Mouse (Mus musculus) heart, postnatal 0 days (tissue): Measurements from ENCODE around the gene Ttll3.

Source experiments
- CTCF ChIP-seq: IDR thresholded peaks from 2 replicates; pipeline ENCODE4 v1.5.1; 2016; ENCODE audit warnings: antibody characterized with exemption, control low read depth, low read depth
- EP300 ChIP-seq: IDR thresholded peaks from 2 replicates; pipeline ENCODE4 v1.6.1; 2016; ENCODE audit warnings: antibody characterized with exemption, low read depth

DNA sequence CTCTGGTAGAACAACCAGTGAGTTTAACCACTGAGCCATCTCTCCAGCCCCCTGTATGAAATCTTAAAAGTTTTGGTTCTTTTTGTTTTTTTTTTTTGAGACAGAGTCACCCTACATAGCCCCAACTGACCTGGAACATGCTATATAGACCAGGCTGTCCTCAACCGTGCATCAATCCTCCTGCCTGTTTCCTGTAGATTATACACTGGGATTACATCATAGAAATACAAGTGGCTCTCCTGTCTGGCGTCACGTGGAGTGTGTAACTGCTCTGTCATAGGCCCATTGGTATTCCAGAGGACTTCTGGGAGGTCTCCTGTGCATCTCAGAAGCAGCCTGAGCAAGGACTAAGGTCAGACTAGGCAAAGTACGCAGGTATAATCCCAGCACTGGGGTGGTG is 33.9 kb downstream of the Ttll3 start:
- TF ChIP-seq CTCF: no peak
- no peak for TF ChIP-seq EP300
